Mouse (Mus musculus) neural tube, embryonic 11.5 days (tissue): Measurements from ENCODE around the gene Gm49353. TPM values are rescaled to one million over a fixed set of nuclear protein-coding genes. Genes with fewer than 3 reads are reported as not detected.

Experiments
- ATAC-seq: fragments of 200-750 bp; cut with Nextera tagmentation; 2 replicates; pipeline ENCODE4 v1.8.0; 2017; ENCODE audit warnings: moderate number of reproducible peaks, mild to moderate bottlenecking, moderate TSS enrichment, moderate library complexity; ENCODE audit not compliant: insufficient read depth, low FRiP score, low TSS enrichment
- DNase-seq: peaks from one replicate; pipeline ENCODE4 v3.0.0-alpha.2; 2015; ENCODE audit warnings: low spot score
- H3K27ac ChIP-seq: fragments of 300-500 bp; sonication (generic); 2 replicates; pipeline ENCODE4 v1.5.1; 2014; ENCODE audit warnings: low read depth, mild to moderate bottlenecking, low read length
- H3K27me3 ChIP-seq: fragments of 300-500 bp; sonication (generic); 2 replicates; pipeline ENCODE4 v1.6.1; 2014; ENCODE audit warnings: mild to moderate bottlenecking, low read length, mixed read lengths; ENCODE audit not compliant: control insufficient read depth, insufficient read depth
- H3K36me3 ChIP-seq: fragments of 300-500 bp; sonication (generic); 2 replicates; pipeline ENCODE4 v1.6.1; 2014; ENCODE audit warnings: mild to moderate bottlenecking, low read length, moderate library complexity, mixed read lengths; ENCODE audit not compliant: control insufficient read depth, insufficient read depth
- H3K4me1 ChIP-seq: fragments of 300-500 bp; sonication (generic); 2 replicates; pipeline ENCODE4 v1.6.1; 2014; ENCODE audit warnings: low read length, mixed read lengths; ENCODE audit not compliant: control insufficient read depth, insufficient read depth
- H3K4me2 ChIP-seq: fragments of 300-500 bp; sonication (generic); 2 replicates; pipeline ENCODE4 v1.6.1; 2014; ENCODE audit warnings: low read depth, mild to moderate bottlenecking, moderate library complexity
- H3K4me3 ChIP-seq: fragments of 300-500 bp; sonication (generic); 2 replicates; pipeline ENCODE4 v1.5.1; 2014; ENCODE audit warnings: low read depth, low read length
- H3K9ac ChIP-seq: fragments of 300-500 bp; sonication (generic); 2 replicates; pipeline ENCODE4 v1.6.1; 2014; ENCODE audit warnings: mild to moderate bottlenecking, low read length
- H3K9me3 ChIP-seq: fragments of 300-500 bp; sonication (generic); 2 replicates; pipeline ENCODE4 v1.6.1; 2016; ENCODE audit warnings: low read length; ENCODE audit not compliant: control insufficient read depth
- WGBS: fragments of 180-500 bp; shearing (Covaris S2); extraction: QIAGEN DNeasy Blood & Tissue Kit; methylation state at CpG from one replicate; pipeline ENCODE4 v1.1.7; 2014; 5-methylcytosine and 5-hydroxymethylcytosine counted together
- polyA plus RNA-seq: library from polyadenylated mRNA; unstranded; fragments of >200 nt; fragmentation: Nextera tagmentation; extraction: Ambion mirVana; gene quantifications from 2 replicates; pipeline ENCODE4 v1.2.1, GENCODE M21; 2014

Gm49353 gene
- 2.5 and 5.1 TPM in 2 replicates for polyA plus RNA-seq

DNA sequence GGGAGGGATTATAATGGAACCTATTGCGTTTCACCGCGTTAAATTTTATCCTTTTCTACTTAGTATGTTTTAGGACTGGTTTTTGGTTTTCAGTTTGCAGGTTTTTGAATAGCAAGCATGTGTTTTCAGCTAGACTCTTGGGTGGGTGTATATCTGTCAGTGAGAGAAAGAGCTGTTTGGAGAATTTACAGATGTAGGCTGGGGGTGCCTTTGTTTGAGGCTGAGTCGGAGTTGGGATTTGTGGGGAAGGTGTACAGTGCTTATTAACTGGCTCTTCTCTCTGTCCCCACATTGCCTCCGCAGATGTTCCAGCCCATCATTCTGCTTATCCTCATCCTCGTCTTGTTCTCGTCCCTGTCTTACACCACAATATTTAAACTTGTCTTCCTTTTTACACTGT lies at the start of gene Gm49353:
Gene Gm49353, plus strand, starts transcription at position 313 of the 400 bp plus-strand sequence.
- no peaks in the 10 kb centered on the region for H3K27me3 ChIP-seq
- no peaks in the 10 kb centered on the region for H3K4me1 ChIP-seq
- ATAC-seq (no peak), DNase-seq (no peak)
- H3K4me2 ChIP-seq: no peak within 1 kb of the TSS
- no peaks in the 10 kb centered on the region for H3K9me3 ChIP-seq
- no peak within 1 kb of the TSS for H3K9ac ChIP-seq
- peaks cover 12% of the 10 kb centered on the region for H3K36me3 ChIP-seq
- H3K27ac ChIP-seq: no peak within 1 kb of the TSS
- no peak within 1 kb of the TSS for H3K4me3 ChIP-seq
- 92% methylated on average over 7 of the region's 7 CpGs for WGBS

DNA sequence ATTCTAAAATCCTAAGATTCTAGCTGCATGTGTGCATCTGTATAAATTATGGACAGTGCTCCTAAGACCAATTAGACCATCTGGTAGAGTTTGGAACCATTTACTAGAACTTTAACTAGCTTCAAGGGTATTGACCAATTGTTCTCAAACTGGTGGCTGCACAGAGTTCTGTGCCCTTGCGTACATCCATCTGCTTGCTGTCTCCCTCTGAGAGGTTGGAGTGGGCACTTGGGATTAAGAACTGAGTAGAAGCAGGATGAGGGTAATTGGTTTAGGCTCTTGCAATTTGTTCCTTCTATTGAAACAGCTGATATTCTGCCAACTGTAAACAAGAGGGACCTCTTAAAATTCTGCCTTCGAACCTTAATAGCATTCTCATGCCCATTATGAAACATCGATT lies 43.5 kb upstream of the Gm49353 start:
- H3K4me3 ChIP-seq: no peak overlapping the region
- H3K4me2 ChIP-seq: no peak overlapping the region
- no peaks in the 10 kb centered on the region for H3K36me3 ChIP-seq
- H3K9me3 ChIP-seq: no peaks in the 10 kb centered on the region
- 85% methylated on average over 3 of the region's 3 CpGs for WGBS
- ATAC-seq: no peak
- no peak overlapping the region for H3K9ac ChIP-seq
- no peak overlapping the region for H3K27ac ChIP-seq
- H3K27me3 ChIP-seq: no peaks in the 10 kb centered on the region
- DNase-seq: no peak
- H3K4me1 ChIP-seq: no peaks in the 10 kb centered on the region

DNA sequence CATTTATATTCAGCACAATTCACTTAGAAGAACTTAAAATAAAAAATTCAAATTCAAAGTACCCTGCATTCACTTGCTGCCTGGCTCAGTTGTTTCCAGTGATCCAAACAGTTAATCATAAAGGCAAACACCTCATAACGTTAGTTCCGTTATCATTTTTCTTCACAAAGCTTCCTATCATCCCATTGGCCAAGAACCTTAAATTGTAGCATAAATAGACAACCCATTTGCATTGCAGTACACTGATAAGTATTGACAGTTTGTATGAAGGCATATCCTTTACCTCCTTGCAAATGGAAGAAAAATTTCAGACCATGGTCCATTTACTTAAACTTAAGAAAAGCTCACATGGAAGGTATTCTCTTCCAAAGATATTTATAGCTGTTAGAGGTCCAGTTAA lies 37.1 kb upstream of the Gm49353 start:
- no peak for ATAC-seq
- Histone ChIP-seq H3K27me3 (no peaks in the 10 kb centered on the region), H3K4me3 (no peak overlapping the region), H3K36me3 (no peaks in the 10 kb centered on the region), H3K9me3 (no peaks in the 10 kb centered on the region), H3K4me2 (no peak overlapping the region), H3K9ac (no peak overlapping the region), H3K27ac (no peak overlapping the region), H3K4me1 (no peaks in the 10 kb centered on the region)
- WGBS: 90% methylated on average over 2 of the region's 2 CpGs
- no peak for DNase-seq

DNA sequence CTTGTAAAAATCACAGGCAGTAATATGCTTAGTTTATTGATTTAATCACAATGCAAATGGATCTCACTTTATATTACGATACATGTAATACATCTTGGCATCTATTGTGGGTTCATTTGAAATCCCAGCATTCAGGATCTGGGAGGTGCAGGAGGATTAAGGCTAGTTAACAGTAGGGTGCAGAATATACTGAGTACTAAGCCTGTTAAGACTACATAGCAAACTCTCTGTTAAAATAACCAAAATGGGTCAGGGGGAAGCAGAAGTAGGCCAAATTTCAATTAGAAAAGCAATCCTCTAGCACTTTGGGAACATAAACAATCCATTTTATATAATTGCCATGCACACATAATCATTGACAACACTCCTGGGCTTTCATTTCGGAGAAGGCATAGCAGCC lies 25.0 kb upstream of the Gm49353 start:
- WGBS: 94% methylated on average over 2 of the region's 2 CpGs
- peaks cover 3% of the 10 kb centered on the region; the same call in 1 of the 2 replicates for H3K36me3 ChIP-seq
- no peak overlapping the region for H3K4me3 ChIP-seq
- DNase-seq (no peak), ATAC-seq (no peak)
- no peaks in the 10 kb centered on the region for H3K27me3 ChIP-seq
- no peaks in the 10 kb centered on the region for H3K4me1 ChIP-seq
- no peak overlapping the region for H3K27ac ChIP-seq
- H3K9ac ChIP-seq: no peak overlapping the region
- H3K9me3 ChIP-seq: no peaks in the 10 kb centered on the region
- H3K4me2 ChIP-seq: no peak overlapping the region

DNA sequence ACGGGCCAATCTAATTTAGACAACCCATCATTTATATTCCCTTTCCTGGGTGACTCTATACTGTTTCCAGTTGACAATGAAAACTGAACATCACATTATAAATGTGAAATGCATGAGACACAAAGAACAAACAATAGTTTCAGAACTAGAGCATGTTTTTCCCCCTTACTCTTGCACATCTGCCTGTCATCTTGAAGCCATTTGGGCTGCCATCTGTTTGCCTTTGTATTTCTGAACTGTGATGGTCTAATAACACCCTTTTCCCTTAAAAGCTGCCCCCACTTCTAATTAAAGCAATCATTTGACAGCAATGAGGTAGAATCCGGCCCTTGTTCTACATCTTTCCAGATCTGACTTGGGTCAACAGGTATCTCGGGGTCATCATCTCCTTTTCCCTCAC lies 23.1 kb upstream of the Gm49353 start:
- no peak overlapping the region for H3K27ac ChIP-seq

DNA sequence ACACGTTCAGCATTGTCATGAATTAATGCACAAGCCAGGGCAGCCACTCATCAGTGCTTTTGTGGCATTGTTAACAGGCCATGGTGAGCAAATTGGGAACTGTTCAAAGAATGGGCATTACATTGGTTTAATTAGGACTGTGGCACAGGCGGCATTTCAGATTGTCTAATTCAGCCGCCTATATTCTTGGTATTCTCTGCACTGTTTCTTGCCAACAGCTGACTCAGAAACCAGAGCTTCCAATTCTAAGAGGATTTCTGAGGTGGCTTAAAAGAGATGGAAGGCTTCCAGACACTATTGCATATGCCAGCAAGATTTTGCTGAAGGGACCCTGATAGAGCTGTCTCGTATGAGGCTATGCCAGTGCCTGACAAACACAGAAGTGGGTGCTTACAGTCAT lies 21.9 kb upstream of the Gm49353 start:
- H3K27me3 ChIP-seq: no peaks in the 10 kb centered on the region
- ATAC-seq: no peak
- DNase-seq: no peak
- no peaks in the 10 kb centered on the region for H3K9me3 ChIP-seq
- H3K4me3 ChIP-seq: no peak overlapping the region
- no peaks in the 10 kb centered on the region for H3K36me3 ChIP-seq
- H3K9ac ChIP-seq: no peak overlapping the region
- no peak overlapping the region for H3K4me2 ChIP-seq
- 91% methylated on average over 4 of the region's 4 CpGs for WGBS
- no peak overlapping the region for H3K27ac ChIP-seq
- no peaks in the 10 kb centered on the region for H3K4me1 ChIP-seq

More for the DNA sequence above, 23.1 kb upstream of the Gm49353 start:
- no peaks in the 10 kb centered on the region for H3K27me3 ChIP-seq
- ATAC-seq (no peak), DNase-seq (no peak)
- H3K4me3 ChIP-seq: no peak overlapping the region
- H3K36me3 ChIP-seq: peaks cover 3% of the 10 kb centered on the region; the same call in 1 of the 2 replicates
- no peak overlapping the region for H3K9ac ChIP-seq
- no peaks in the 10 kb centered on the region for H3K9me3 ChIP-seq
- WGBS: 75% methylated on average over 3 of the region's 3 CpGs
- H3K4me2 ChIP-seq: no peak overlapping the region
- H3K4me1 ChIP-seq: no peaks in the 10 kb centered on the region

DNA sequence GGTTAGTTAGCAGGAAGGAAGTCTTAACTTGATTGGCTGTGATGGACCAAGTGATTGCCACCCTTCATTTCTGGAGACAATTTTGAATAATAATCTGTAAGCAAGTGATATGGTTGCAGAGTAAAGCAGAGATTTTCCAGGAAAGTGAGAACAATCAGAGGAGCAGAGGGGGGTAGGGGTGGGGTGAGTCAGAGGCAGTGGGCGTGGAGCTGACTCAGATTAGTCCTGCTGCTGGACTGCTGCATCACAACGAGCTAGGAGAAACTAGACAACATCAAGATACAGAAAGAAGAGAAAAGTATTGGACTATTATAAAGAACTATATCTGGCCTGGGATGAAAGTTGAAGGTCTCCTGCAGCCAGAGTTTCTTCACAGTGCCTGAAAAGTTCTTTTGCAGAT lies 20.8 kb upstream of the Gm49353 start:
- H3K4me1 ChIP-seq: no peaks in the 10 kb centered on the region
- H3K4me3 ChIP-seq: no peak overlapping the region
- no peak for DNase-seq
- H3K27me3 ChIP-seq: no peaks in the 10 kb centered on the region
- H3K4me2 ChIP-seq: no peak overlapping the region
- 56% methylated on average over 2 of the region's 2 CpGs for WGBS
- H3K36me3 ChIP-seq: no peaks in the 10 kb centered on the region
- H3K27ac ChIP-seq: no peak overlapping the region
- ATAC-seq: no peak
- no peaks in the 10 kb centered on the region for H3K9me3 ChIP-seq
- H3K9ac ChIP-seq: no peak overlapping the region

DNA sequence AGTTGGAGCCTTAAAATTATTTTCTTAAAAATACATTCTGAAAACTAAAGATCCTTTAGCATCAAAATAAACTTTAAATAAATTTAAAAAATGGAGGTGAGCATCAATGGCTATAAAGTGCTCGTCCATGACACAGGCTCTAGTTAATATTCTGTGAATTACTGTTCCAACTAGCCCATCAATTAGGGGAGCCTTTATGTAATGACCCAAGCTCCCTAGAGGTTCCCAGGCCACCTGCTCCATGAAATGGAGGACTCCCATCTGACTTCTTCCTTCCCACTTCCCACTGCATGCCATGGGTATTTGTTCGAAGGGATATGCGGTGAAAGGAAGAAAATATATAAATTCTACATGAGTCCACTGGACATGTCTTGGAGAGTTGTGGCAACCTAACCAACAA lies 18.5 kb upstream of the Gm49353 start:
- H3K27ac ChIP-seq: no peak overlapping the region
- H3K4me2 ChIP-seq: no peak overlapping the region
- 83% methylated on average over 3 of the region's 3 CpGs for whole genome bisulfite sequencing
- H3K4me3 ChIP-seq: no peak overlapping the region
- H3K4me1 ChIP-seq: no peaks in the 10 kb centered on the region
- peak; percentile 58; the same call in 1 of the 2 replicates for ATAC-seq
- no peak overlapping the region for H3K9ac ChIP-seq
- H3K36me3 ChIP-seq: no peaks in the 10 kb centered on the region
- DNase-seq: no peak
- no peaks in the 10 kb centered on the region for H3K27me3 ChIP-seq
- H3K9me3 ChIP-seq: no peaks in the 10 kb centered on the region

DNA sequence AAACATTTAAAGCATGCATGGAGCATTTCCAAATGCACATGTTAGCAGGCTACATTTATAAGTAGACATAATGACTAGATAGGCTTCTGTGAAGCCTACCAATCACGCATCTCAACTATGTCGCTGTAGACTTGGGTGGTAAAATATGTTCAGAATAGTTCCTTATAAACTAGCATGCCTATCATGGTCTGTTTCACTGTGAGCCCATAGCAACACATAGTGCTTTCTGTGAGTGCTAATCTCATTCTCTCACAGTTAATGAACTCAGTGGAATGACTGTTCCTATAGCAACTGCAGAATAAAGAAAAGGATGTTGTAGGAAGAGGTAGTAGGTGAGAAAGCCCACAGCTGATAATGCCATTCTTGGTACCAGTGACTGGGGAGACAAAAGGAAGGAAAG lies 17.7 kb upstream of the Gm49353 start:
- Histone ChIP-seq H3K4me3 (no peak overlapping the region), H3K9ac (no peak overlapping the region), H3K27ac (no peak overlapping the region), H3K36me3 (no peaks in the 10 kb centered on the region), H3K4me1 (no peaks in the 10 kb centered on the region), H3K9me3 (no peaks in the 10 kb centered on the region), H3K27me3 (no peaks in the 10 kb centered on the region), H3K4me2 (no peak overlapping the region)
- WGBS: 85% methylated on average over 2 of the region's 2 CpGs
- ATAC-seq: no peak
- DNase-seq: no peak
